Mouse (Mus musculus) R1 (cell line): Measurements from ENCODE around the gene Dr1.
A peak's percentile ranks its signal among the peaks of the same experiment; 100 is the strongest.
"Not testable (repeated sequence)": the region's sequence is repeated elsewhere in the genome, so short reads cannot be mapped to it uniquely, and the experiment has no call there.

Source experiments
- DNase-seq: peaks from one replicate; pipeline ENCODE4 v3.0.0-alpha.2; 2018; ENCODE audit warnings: low read depth, low spot score

Gene Dr1

DNA sequence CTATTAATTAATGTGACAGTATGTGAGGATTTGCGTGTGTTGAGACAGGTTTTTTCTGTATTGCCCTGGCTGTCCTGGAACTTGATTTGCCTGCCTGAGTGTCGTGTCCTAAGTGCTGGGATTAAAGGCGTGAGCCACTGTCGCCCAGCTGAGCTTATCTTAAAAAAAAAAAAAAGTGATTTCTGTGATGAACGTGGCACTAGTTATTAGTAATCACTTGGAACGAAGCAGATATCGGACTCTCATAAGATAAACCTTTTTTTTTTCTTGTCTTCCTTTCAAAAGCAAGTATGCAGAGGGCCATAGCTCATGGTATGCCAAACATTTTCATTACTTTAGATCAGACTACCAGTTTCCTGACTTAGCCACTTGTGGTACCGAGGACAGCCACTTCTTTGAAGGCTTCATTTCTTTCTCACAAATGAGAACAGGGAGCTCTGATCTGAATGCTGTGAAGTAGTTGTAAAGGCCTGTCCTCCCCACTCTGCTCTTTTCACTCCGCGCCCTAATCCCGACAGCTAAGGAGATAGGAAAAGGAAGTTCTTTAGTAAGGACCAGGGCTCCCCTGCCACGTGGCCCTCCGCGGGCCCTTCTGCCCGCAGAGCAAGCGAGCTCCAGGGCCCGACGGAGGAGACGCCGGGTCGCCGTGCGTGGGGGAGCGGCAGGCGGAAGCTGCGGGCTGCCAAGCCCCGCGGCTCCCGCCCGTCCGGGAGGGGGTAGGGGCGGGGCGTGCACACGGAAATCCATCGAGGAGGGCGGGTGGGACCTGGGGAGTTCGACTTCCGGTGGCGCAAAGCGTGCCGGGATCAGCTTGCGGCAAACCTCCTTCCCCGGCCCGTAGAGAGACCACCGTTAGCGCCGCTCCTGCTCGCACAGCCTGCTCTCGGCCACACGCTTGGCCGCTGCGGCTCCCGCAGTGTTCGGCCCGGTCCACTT, at the start of gene Dr1:
TSS of gene Dr1 (plus strand) at position 771 of the 936 bp plus-strand sequence.
- peak; percentile 91 for DNase-seq

DNA sequence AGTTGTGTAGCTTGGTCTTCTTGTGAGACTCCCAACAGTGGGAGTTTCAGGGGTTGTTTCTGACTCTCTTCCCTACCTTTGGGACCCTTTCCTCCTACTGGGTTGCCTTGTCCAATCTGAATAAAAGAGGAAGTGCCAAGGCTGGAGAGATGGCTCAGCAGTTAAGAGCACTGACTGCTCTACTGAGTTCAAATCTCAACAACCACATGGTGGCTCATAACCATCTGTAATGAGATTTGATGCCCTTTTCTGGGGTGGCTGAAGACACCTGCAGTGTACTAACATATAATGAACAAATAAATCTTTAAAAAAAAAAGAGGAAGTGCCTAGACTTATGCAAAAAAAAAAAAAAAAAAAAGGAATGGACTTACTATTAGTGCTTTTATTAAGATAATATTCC, 44.6 kb upstream of the Dr1 start:
- DNase-seq: no peak

DNA sequence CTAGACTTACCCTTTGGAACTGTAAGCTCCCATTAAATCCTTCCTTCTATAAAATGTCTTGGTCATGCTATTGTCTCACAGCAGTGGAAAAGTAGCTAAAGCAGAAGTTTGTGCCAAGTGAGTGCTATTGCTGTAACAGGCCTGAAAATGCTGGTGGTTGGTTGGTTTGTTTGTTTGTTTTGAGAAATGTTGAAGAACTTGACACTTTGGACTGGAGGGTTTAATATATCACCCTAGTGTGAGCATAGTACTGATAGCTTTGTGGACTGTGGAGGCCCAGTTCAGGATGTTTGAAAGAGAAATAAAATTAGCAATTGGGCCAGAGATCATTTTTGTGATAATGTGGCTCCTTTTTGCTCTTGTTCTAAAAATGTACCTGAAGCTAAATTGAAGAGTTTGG, 42.5 kb upstream of the Dr1 start:
- DNase-seq: no peak

DNA sequence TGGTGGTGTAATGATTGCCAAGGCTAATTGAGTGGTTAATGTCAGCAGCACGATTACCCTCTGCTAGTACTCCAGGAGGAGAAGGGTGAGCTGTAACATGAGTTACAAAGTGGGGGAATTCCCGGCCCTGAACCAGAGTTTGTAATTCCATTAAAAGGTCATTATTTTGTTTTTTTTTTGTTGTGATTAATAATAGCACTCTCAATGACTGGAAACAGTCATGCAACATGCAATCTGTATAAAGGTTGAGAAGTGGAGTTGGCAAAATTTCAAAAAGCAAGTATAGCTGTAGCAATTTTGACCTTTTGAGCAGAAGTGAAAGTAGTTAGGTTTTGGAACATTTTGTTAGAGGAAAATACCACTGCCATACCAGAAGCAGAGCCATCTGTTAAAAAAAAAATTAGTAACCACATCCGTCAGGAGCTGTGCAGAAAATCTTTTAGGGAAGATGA, 22.4 kb upstream of the Dr1 start:
- DNase-seq: no peak

DNA sequence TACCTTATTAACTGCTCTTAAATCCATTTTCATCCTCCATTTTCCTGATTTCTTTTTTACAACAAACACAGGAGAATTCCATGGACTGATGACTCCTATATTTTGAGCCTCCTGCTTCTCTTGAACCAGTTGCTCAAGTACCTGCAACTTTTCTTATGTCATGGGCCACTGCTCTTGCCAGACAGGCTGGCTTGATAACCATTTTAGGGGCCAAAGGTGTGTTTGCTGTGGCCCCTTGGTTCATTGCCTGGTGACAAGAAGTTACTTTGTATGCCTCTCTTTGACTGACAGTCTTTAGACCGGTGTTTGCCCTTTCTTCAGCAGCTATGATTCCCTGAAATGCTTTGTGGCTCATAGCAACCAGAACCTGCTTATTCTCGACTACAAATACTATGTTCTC, 18.7 kb upstream of the Dr1 start:
- no peak for DNase-seq

DNA sequence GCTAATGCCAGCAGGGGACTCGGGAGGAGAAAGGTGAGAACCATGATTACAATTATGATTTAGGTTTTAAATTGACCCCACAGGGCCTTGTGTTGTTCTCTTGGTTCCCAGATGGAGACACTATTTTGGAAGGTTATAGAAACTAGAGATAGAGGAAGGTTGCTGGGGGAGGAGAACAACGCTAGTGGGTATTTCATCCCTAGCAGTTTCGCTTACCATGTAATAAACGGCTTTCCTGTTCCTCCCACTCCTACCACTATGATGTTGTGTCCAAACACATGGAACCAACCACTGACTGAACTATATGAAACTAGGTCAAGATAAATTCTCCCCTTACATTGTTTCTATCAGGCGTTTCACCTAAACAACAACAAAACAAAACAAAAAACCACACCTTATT, 13.4 kb upstream of the Dr1 start:
- no peak for DNase-seq

DNA sequence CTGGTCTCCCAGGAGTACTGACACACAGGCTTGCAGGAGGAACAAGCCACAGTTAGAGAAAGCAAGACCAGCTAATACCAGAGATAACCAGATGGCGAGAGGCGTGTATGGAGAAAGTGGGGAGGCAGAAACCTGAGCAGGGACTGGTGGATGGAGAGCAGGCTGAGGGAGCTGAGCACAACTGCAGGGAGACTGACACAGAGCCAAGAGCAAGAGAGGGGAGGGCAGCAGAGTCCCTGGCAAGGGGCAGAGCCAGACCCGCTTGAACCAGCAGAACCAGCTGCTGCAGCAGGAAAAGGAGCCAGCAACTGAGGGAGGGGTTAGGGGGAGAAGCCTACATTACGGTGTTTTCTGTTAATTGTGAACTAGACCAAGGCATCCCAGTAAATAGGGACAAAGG, 6.0 kb upstream of the Dr1 start:
- DNase-seq: peak; percentile 55

DNA sequence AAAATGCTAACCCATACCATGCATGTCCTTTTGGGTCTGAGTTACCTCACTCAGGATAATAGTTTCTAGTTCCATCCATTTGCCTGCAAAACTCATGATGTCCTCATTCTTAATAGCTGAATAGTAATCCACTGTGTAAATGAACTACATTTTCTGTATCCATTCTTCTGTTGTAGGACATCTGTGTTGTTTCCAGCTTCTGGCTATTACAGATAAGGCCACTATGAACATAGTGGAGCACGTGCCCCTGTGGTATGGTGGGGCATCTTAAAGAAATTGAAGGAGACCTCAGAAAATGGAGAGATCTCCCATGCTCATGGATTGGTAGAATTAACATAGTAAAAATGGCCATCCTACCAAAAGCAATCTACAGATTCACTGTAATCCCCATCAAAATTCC, 4.9 kb upstream of the Dr1 start:
- not testable (repeated sequence) for DNase-seq

DNA sequence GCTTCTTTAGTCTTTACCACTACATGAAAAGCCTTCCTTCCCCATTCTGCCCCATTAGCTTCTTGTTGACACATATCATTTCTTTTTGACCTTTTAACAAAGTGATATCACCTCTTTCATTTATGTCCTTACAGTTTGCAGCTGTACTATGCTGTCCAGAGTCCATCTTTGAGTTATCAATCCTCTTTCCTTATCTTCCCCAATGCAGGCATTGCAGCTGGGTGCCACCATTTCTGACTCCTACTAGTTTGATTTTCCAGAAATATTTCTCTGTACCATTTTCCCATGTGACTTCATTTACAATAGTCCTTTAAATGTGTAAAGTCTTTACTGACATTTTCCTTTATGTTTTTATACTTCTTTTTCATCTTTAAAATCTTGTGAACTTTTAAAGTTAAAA, 1.7 kb upstream of the Dr1 start:
- DNase-seq: no peak

DNA sequence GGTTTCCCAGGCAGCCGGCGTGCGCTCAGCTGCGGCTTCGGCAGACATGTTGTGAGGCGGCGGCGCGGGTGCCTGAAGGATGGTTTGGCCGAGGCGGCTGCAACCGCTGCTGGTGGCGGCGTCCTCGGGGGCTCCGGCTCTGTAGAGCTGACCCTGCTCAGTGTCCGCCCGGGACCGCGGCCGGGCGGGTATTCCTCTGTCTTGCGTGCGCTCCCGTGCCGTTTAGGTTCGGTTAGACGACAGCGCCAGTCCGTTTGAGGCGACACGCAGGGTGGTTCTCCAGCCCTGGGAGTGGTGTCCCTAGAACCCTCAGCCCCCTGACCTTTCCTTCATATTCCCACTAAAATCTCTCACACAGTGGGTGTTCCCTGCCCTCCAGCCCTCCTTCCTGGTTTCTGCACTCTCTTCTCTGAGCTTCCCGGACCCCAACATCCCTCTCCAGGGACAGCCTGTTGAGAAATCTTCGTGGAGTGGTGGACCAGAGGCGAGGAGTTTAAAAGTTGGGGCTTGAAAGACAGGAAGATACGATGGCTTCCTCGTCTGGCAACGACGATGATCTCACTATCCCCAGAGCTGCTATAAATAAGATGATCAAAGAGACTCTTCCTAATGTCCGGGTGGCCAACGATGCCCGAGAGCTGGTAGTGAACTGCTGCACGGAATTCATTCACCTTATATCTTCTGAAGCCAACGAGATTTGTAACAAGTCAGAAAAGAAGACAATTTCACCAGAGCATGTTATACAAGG, 540 bp downstream of the Dr1 start:
- peak; percentile 49 for DNase-seq

DNA sequence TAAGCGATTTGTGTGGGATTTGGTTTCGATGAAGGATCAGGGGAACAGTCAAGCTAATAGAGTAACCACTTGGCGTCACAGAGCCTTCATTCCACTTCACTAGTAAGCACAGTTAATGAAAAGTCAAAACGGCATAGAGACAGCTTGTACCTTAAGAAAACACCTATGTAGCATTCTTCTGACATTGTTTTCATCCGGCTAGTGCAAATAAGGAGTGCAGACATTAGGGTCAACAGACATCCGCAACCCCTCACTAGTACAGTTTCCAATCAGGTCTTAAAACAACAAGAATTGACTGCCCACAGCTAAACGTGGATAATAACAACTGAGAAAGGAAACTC, 1.1 kb downstream of the Dr1 start:
- no peak for DNase-seq

DNA sequence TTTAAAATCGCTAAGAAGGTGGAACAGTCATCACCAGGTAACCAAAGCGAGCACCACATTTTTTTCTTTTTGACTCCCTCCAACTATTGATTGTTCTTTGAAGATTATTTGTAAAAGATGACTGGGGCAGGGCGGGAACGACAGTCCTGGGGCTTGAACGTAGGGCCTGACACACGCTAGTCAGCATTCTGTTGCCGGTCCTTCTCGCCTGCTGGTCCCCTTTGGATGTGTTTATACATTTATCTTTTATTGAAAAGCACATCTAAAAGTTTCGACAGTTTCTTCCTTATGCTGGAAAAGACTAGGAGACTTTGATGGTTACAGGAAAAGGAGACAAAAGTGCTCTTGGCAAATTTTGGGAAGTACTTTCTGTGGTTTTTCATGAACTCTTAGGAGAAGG, 1.7 kb downstream of the Dr1 start:
- DNase-seq: no peak

DNA sequence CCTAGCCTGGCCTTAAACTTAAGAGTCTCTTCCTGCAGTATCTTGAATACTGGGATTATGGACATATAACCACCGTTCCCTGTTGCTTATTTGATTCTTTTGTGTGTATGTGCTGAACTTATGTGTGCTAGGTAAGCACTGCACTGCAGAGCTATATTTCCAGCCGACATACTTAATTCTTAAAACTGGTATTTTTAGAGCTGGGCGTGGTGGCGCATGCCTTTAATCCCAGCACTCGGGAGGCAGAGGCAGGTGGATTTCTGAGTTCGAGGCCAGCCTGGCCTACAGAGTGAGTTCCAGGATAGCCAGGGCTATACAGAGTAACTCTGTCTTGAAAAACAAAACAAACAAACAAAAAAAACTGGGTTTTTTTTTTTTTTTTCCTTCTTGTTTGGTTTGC, 2.6 kb downstream of the Dr1 start:
- DNase-seq: not testable (repeated sequence)

DNA sequence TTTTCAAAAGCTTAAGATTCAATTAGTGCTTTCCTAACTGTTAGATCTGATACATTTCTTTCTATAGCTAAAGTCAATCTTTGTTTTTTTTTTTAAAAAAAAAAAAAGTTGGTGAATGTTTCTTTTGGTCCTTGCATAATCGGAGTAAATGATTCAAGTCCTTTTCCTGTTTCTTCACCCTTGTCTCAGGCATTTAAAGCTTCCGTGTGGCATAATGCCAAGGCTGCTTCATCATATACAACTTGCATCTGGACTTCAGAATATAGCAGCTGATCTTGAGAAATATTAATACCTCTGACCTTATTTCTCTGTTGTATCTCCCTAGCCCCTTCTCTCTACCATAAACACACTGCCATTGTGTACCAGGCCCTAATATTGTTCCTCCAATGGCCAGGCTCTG, 18.3 kb downstream of the Dr1 start:
- DNase-seq: no peak

DNA sequence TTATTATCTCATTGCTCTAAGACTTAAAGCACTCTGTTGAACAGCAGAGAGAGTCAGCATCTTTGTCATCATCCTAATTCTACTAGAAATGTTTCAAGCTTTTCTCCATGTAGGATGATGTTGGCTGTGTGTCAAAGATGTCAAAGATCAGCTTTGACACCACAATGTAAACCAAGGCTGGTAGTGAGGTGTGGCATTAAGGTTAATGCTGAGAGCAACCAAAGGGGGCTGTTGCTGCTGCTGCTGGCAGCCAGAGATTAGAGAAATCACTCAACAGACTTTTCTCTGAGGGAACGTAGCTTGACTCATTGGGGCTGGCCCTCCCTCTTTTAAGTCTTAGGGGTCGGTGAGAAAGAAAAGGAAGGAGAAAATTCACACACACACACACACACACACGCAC, 32.9 kb downstream of the Dr1 start:
- DNase-seq: no peak

DNA sequence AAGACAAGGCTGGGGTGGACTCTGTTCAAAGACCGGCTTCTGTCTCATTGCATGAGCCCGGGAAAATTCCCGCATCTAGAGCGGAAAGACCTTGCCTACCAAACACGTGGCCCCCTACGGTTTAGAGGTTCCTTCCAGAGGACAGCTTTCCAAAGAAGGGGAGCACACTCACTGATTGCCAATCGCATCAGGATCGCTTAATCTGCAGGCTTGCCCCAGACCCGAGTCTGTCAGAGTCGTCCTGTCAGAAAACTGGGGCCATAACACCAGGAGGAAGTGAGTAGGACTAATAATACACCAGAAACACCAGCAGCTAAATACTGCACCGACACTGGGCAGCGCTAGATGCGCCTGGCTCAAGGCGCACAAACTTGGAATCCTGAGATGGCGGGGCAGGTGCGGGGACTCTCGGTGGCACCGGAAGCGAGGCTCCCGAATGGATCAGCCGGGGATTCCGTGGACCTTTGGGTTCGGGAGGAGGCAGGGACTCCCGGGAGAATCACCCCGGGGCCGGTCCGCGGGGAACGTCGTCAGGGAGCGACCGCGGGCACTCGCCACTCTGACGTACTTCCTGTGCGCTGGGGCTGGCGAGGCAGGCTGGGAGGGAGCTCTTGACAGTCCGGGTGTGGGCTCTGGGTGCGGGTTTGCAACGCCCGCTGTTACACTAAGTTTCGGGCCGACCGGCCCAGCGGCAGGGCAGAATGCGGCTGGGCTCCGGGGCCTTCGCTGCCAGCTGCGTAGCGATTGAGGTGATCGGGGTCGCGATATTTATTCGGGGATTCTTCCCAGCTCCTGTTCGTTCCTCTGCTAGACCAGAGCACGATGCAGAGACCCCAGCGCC, 43.7 kb downstream of the Dr1 start, which contains the start of gene Pigg:
TSS of gene Pigg (plus strand) at position 386 of the 841 bp plus-strand sequence.
- DNase-seq: peak; percentile 94

DNA sequence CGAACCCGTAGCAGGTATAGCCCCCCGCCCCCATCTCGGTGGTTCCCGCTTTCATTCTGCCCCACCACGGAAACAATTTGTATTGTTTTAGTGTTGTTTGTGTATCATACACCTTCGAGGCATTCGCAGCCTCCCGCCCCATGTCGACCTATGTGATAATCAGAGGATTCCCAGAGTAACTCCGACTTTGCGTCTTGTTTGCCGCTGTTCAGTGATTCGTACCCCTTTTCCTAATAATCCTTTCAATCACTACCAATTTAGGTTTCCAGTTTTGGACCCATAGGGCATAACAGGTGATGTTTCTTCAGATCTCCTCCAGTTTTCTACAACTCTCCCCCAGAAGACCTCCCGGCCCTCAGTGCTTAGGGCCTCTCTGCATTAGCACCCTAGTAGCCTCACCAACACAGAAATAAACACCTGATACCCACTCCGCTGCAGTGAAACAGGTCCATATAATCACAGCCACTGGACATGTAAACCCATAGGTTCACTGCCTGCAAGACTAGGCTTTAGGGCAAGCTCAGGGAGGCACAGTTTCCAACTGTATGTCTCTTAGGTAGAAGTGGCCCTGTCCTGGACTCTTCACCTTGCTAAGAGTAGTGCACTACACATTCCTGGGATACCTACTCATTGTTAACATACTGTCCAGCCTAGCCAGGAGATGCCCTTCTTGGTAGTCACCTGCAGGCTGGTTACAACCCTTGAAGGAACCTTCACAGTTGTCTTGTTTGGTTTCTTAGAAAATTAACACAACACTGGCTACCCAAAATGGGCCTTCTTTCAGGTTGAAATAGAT, 44.6 kb downstream of the Dr1 start:
- DNase-seq: peak; percentile 10
